Mouse (Mus musculus) forebrain, embryonic 16.5 days (tissue): Measurements from ENCODE around the gene Shroom1. TPM values are rescaled to one million over a fixed set of nuclear protein-coding genes. Genes with fewer than 3 reads are reported as not detected.

Experiments used
- ATAC-seq: fragments of 200-750 bp; cut with Nextera tagmentation; 2 replicates; pipeline ENCODE4 v1.8.0; 2017; ENCODE audit warnings: mild to moderate bottlenecking, moderate library complexity
- H3K27ac ChIP-seq: fragments of 300-500 bp; sonication (generic); 2 replicates; pipeline ENCODE4 v1.5.1; 2014; ENCODE audit warnings: low read length, control low read depth
- H3K27me3 ChIP-seq: fragments of 300-500 bp; sonication (generic); replicated peaks from 2 replicates; pipeline ENCODE4 v1.6.1; 2014; ENCODE audit warnings: low read length; ENCODE audit not compliant: control insufficient read depth, insufficient read depth
- H3K36me3 ChIP-seq: fragments of 300-500 bp; sonication (generic); 2 replicates; pipeline ENCODE4 v1.6.1; 2014; ENCODE audit not compliant: control insufficient read depth, insufficient read depth
- H3K4me1 ChIP-seq: fragments of 300-500 bp; sonication (generic); replicated peaks from 2 replicates; pipeline ENCODE4 v1.6.1; 2014; ENCODE audit warnings: low read length; ENCODE audit not compliant: control insufficient read depth, insufficient read depth
- H3K4me2 ChIP-seq: fragments of 300-500 bp; sonication (generic); 2 replicates; pipeline ENCODE4 v1.6.1; 2014; ENCODE audit warnings: mild to moderate bottlenecking, low read length, control low read depth
- H3K4me3 ChIP-seq: fragments of 300-500 bp; sonication (generic); replicated peaks from 2 replicates; pipeline ENCODE4 v1.5.1; 2014; ENCODE audit warnings: mild to moderate bottlenecking, low read length, control low read depth
- H3K9ac ChIP-seq: fragments of 300-500 bp; sonication (generic); replicated peaks from 2 replicates; pipeline ENCODE4 v1.6.1; 2014; ENCODE audit warnings: low read depth, low read length, control low read depth
- H3K9me3 ChIP-seq: fragments of 300-500 bp; sonication (generic); 2 replicates; pipeline ENCODE4 v1.6.1; 2016; ENCODE audit warnings: low read length; ENCODE audit not compliant: control insufficient read depth
- WGBS: fragments of 180-500 bp; shearing (Covaris S2); extraction: QIAGEN DNeasy Blood & Tissue Kit; methylation state at CpG from one replicate; pipeline ENCODE4 v1.1.7; 2014; 5-methylcytosine and 5-hydroxymethylcytosine counted together
- microRNA-seq: library from miRNA; unstranded; fragments of <30 nt; microRNA quantifications from one replicate; pipeline ENCODE4, GENCODE M21; 2017
- polyA plus RNA-seq: library from polyadenylated mRNA; unstranded; fragments of >200 nt; fragmentation: Nextera tagmentation; extraction: Ambion mirVana; gene quantifications from 2 replicates; pipeline ENCODE4 v1.2.1, GENCODE M21; 2015

Shroom1 gene
- polyA plus RNA-seq, 1 experiment from 2014 or later, result 2.2 TPM

DNA sequence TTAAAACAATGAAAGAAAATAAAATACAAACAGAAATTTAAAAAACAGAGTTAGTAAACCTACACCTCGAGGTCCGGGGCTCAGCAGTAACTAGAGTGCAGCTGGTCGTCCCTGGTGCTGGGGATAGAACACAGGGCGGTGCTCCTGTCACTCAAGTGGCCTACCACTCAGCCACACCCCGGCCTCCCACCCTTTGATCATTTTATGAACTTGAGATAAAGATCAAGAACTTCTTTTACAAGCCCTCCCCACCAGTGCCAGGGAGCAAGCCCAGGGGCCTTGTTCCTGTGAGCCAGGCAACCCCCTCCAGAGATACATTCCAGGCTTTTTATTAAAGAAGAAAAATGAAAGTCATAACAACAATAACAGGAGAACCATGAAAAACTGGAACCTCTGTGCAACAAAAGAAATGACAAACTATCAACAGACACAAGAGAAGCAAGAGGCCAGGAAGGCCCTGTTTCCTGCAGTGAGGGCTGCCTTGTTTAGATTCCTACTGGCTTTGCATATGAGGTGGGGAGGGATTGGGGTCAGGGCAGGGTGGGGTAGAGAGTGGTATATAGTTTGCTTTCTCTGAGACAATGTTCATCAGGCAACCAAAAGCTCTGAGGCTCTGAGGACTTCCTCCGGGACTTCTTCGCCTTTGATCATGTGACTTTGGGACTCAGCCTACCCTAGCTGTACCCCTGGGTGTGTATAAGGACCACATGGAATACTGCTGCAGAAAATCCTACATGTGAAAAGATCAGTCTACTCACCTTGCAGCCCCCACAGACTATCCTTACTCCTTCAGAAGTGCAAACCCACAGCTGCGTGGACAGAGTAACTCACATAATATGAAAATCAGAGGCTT is 60.0 kb downstream of the Shroom1 start:
- Histone ChIP-seq H3K4me3 (no peak overlapping the region), H3K27me3 (no peaks in the 10 kb centered on the region), H3K27ac (no peak overlapping the region), H3K9ac (no peak overlapping the region), H3K4me1 (peaks cover 18% of the 10 kb centered on the region), H3K4me2 (no peak overlapping the region), H3K9me3 (no peaks in the 10 kb centered on the region), H3K36me3 (no peaks in the 10 kb centered on the region)
- ATAC-seq, result no peak
- 70% methylated on average over 8 of the region's 8 CpGs for WGBS

Small RNA genes lying within 50 kb of the gene (microRNA-seq; reads per million reads assigned to microRNA genes)
- 0.62 reads per million for gene Mir6920

Other genes with a start within 250 kb of the Shroom1 start
- 52.6 and 55.2 TPM in 2 replicates for gene Hspa4, start 156.7 kb upstream of the Shroom1 start, polyA plus RNA-seq
- 14.1 and 15.1 TPM in 2 replicates for gene Zcchc10, start 132.5 kb upstream of the Shroom1 start, polyA plus RNA-seq
- gene Aff4, start 106.4 kb upstream of the Shroom1 start, polyA plus RNA-seq, result 62.0 and 68.8 TPM in 2 replicates
- not detected in 2 replicates for gene Leap2, start 34.0 kb upstream of the Shroom1 start, polyA plus RNA-seq
- 552 and 555 TPM in 2 replicates for gene Uqcrq, start 26.4 kb upstream of the Shroom1 start, polyA plus RNA-seq
- gene Gdf9, start 26.2 kb upstream of the Shroom1 start, polyA plus RNA-seq, result 3.9 and 4.7 TPM in 2 replicates
- not detected in 2 replicates for gene Gm10447, start 95 bp upstream of the Shroom1 start, polyA plus RNA-seq
- not detected in 2 replicates for gene Gm9837, start 13.3 kb downstream of the Shroom1 start, polyA plus RNA-seq
- gene Gm9945, start 23.0 kb downstream of the Shroom1 start, polyA plus RNA-seq, result not detected in 2 replicates
- gene Sowaha, start 23.1 kb downstream of the Shroom1 start, polyA plus RNA-seq, result 1.9 and 2.2 TPM in 2 replicates
- gene Sept8, start 62.1 kb downstream of the Shroom1 start, polyA plus RNA-seq, result 23.3 and 25.6 TPM in 2 replicates
- 268 and 295 TPM in 2 replicates for gene Kif3a, start 110.2 kb downstream of the Shroom1 start, polyA plus RNA-seq
- 3.0 and 4.7 TPM in 2 replicates for gene Il4, start 161.5 kb downstream of the Shroom1 start, polyA plus RNA-seq
- not detected in 2 replicates for gene Il13, start 177.5 kb downstream of the Shroom1 start, polyA plus RNA-seq